Mouse (Mus musculus) neural tube, embryonic 15.5 days (tissue): ENCODE results near the gene Rab27a. TPM values are rescaled to one million over a fixed set of nuclear protein-coding genes. Genes with fewer than 3 reads are reported as not detected.

Experiments
- ATAC-seq: fragments of 200-750 bp; cut with Nextera tagmentation; 2 replicates; pipeline ENCODE4 v1.8.0; 2017; ENCODE audit warnings: mild to moderate bottlenecking, moderate TSS enrichment, moderate library complexity; ENCODE audit not compliant: low FRiP score
- H3K27ac ChIP-seq: fragments of 300-500 bp; sonication (generic); replicated peaks from 2 replicates; pipeline ENCODE4 v1.5.1; 2015; ENCODE audit warnings: mild to moderate bottlenecking, inconsistent platforms
- H3K27me3 ChIP-seq: fragments of 300-500 bp; sonication (generic); replicated peaks from 2 replicates; pipeline ENCODE4 v1.6.1; 2015; ENCODE audit warnings: inconsistent platforms
- H3K36me3 ChIP-seq: fragments of 300-500 bp; sonication (generic); 2 replicates; pipeline ENCODE4 v1.6.1; 2015; ENCODE audit warnings: inconsistent platforms
- H3K4me1 ChIP-seq: fragments of 300-500 bp; sonication (generic); 2 replicates; pipeline ENCODE4 v1.6.1; 2015; ENCODE audit warnings: inconsistent platforms
- H3K4me2 ChIP-seq: fragments of 300-500 bp; sonication (generic); 2 replicates; pipeline ENCODE4 v1.6.1; 2015; ENCODE audit warnings: inconsistent platforms, mild to moderate bottlenecking, moderate library complexity
- H3K4me3 ChIP-seq: fragments of 300-500 bp; sonication (generic); replicated peaks from 2 replicates; pipeline ENCODE4 v1.5.1; 2015; ENCODE audit warnings: mild to moderate bottlenecking, inconsistent platforms
- H3K9ac ChIP-seq: fragments of 300-500 bp; sonication (generic); replicated peaks from 2 replicates; pipeline ENCODE4 v1.6.1; 2015; ENCODE audit warnings: mild to moderate bottlenecking, inconsistent platforms
- H3K9me3 ChIP-seq: fragments of 300-500 bp; sonication (generic); replicated peaks from 2 replicates; pipeline ENCODE4 v1.6.1; 2016; ENCODE audit warnings: inconsistent platforms
- WGBS: fragments of 180-500 bp; shearing (Covaris S2); methylation state at CpG from one replicate; pipeline ENCODE4 v1.1.7; 2015; ENCODE audit warnings: mixed read lengths; 5-methylcytosine and 5-hydroxymethylcytosine counted together
- microRNA-seq: library from miRNA; unstranded; fragments of <30 nt; microRNA quantifications from one replicate; pipeline ENCODE4, GENCODE M21; 2017
- polyA plus RNA-seq: library from polyadenylated mRNA; unstranded; fragments of >200 nt; fragmentation: Nextera tagmentation; extraction: Ambion mirVana; gene quantifications from 2 replicates; pipeline ENCODE4 v1.2.1, GENCODE M21; 2015

The Rab27a gene
- polyA plus RNA-seq, 1 experiment from 2014 or later, result 3.3 TPM

GRCm38 (mm10) chr9:73127457-73127856, 82.8 kb downstream of the Rab27a start:
- peaks cover 68% of the 10 kb centered on the region for H3K36me3 ChIP-seq
- no peak overlapping the region for H3K9ac ChIP-seq
- H3K4me3 ChIP-seq, result no peak overlapping the region
- ATAC-seq, result no peak
- no peak overlapping the region for H3K4me2 ChIP-seq
- 89% methylated on average over 2 of the region's 2 CpGs for WGBS
- H3K9me3 ChIP-seq, result no peaks in the 10 kb centered on the region
- no peaks in the 10 kb centered on the region for H3K27me3 ChIP-seq
- H3K27ac ChIP-seq, result no peak overlapping the region
- no peaks in the 10 kb centered on the region for H3K4me1 ChIP-seq

GRCm38 (mm10) chr9:73129875-73130274, 85.2 kb downstream of the Rab27a start:
- 75% methylated on average over 8 of the region's 8 CpGs for WGBS
- Histone ChIP-seq H3K27me3 (no peaks in the 10 kb centered on the region), H3K9me3 (no peaks in the 10 kb centered on the region), H3K4me3 (no peak overlapping the region), H3K4me1 (no peaks in the 10 kb centered on the region), H3K36me3 (peaks cover 50% of the 10 kb centered on the region), H3K4me2 (no peak overlapping the region), H3K9ac (no peak overlapping the region), H3K27ac (no peak overlapping the region)
- ATAC-seq, result no peak

- no peak overlapping the region for H3K4me2 ChIP-seq
- H3K4me3 ChIP-seq, result no peak overlapping the region
- WGBS, result 96% methylated on average over 4 of the region's 4 CpGs
- no peak overlapping the region for H3K27ac ChIP-seq
- no peak for ATAC-seq
- no peak overlapping the region for H3K9ac ChIP-seq
- peaks cover 44% of the 10 kb centered on the region for H3K36me3 ChIP-seq
- H3K4me1 ChIP-seq, result no peaks in the 10 kb centered on the region
- H3K27me3 ChIP-seq, result no peaks in the 10 kb centered on the region
- no peaks in the 10 kb centered on the region for H3K9me3 ChIP-seq
Observed at GRCm38 (mm10) chr9:73130529-73130928, 85.9 kb downstream of the Rab27a start.

GRCm38 (mm10) chr9:73137341-73137886, 92.8 kb downstream of the Rab27a start:
- H3K27ac ChIP-seq, result no peak overlapping the region
- no peak overlapping the region for H3K4me3 ChIP-seq
- WGBS, result 75% methylated on average over 11 of the region's 11 CpGs
- H3K4me2 ChIP-seq, result no peak overlapping the region
- no peaks in the 10 kb centered on the region for H3K9me3 ChIP-seq
- no peak overlapping the region for H3K9ac ChIP-seq
- ATAC-seq, result no peak
- H3K4me1 ChIP-seq, result no peaks in the 10 kb centered on the region
- H3K27me3 ChIP-seq, result no peaks in the 10 kb centered on the region
- no peaks in the 10 kb centered on the region for H3K36me3 ChIP-seq

Small RNA genes within 50 kb of the gene (microRNA-seq; reads per million reads assigned to microRNA genes)
- gene Gm27353, result not detected

Other genes starting within 250 kb of the Rab27a start
- 0.52 and 0.61 TPM in 2 replicates for gene Prtg, start 238.0 kb upstream of the Rab27a start, polyA plus RNA-seq
- gene Pygo1, start 119.2 kb upstream of the Rab27a start, polyA plus RNA-seq, result 12.2 and 14.6 TPM in 2 replicates
- 1.7 and 2.5 TPM in 2 replicates for gene Dyx1c1, start 86.1 kb upstream of the Rab27a start, polyA plus RNA-seq
- gene Gm44503, start 86.0 kb upstream of the Rab27a start, polyA plus RNA-seq, result not detected in 2 replicates
- gene Ccpg1os, start 59.5 kb upstream of the Rab27a start, polyA plus RNA-seq, result 22.2 TPM in 2 replicates
- 43.2 and 45.9 TPM in 2 replicates for gene Ccpg1, start 59.4 kb upstream of the Rab27a start, polyA plus RNA-seq
- 12.7 and 14.7 TPM in 2 replicates for gene Pigb, start 4.5 kb upstream of the Rab27a start, polyA plus RNA-seq
- 0.17 and 0.20 TPM in 2 replicates for gene Khdc3, start 57.0 kb downstream of the Rab27a start, polyA plus RNA-seq
- 0.43 TPM in 1 of 2 replicates, not detected in the other for gene Gm20509, start 57.6 kb downstream of the Rab27a start, polyA plus RNA-seq
- gene Rsl24d1, start 68.6 kb downstream of the Rab27a start, polyA plus RNA-seq, result 92.6 and 101 TPM in 2 replicates